Mouse (Mus musculus): ENCODE data around the gene Cd151.

Gene Cd151

GRCm38 (mm10) chr7:141472763-141473162, 5.6 kb downstream of the Cd151 start:
- DNase-seq (ENCODE audit: low spot score in 2 of 2) = no peak

- DNase-seq (ENCODE audit: low spot score in 2 of 2) = no peak
These were observed 7.0 kb downstream of the Cd151 start for GRCm38 (mm10) chr7:141474160-141474559.

- peak; percentile 73 to 74 for DNase-seq (ENCODE audit: low spot score in 2 of 2)
These were observed 8.0 kb downstream of the Cd151 start, which contains the start of the genes Polr2l and Tspan4 for GRCm38 (mm10) chr7:141475011-141475804. Polr2l (minus strand) TSS chr7:141475132. Tspan4 (plus strand) TSS chr7:141475240.

DNA sequence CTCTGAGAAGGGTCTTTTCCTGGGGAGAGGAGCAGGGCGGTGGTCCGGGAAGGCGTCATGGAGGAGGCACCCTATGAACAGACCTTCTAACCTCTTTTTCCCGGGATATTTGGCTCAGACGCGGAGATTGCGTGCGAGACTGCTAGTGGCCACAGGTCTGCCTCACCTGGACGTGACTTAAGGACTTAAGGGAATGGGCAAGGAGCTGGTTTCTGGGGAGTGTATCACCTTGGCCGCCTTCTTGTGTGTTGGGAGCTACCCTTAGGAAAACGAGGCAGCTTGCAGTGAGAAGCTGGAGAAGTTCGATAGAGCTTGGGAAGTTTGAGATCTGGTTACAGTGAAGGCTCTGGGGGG, 8.6 kb downstream of the Cd151 start:
- DNase-seq (ENCODE audit: low spot score in 2 of 2) = no peak

GRCm38 (mm10) chr7:141476226-141476980, 9.2 kb downstream of the Cd151 start:
- DNase-seq (ENCODE audit: low spot score in 2 of 2) = no peak

GRCm38 (mm10) chr7:141476981-141477370, 9.8 kb downstream of the Cd151 start:
- no peak for DNase-seq (ENCODE audit: low spot score in 2 of 2)

DNA sequence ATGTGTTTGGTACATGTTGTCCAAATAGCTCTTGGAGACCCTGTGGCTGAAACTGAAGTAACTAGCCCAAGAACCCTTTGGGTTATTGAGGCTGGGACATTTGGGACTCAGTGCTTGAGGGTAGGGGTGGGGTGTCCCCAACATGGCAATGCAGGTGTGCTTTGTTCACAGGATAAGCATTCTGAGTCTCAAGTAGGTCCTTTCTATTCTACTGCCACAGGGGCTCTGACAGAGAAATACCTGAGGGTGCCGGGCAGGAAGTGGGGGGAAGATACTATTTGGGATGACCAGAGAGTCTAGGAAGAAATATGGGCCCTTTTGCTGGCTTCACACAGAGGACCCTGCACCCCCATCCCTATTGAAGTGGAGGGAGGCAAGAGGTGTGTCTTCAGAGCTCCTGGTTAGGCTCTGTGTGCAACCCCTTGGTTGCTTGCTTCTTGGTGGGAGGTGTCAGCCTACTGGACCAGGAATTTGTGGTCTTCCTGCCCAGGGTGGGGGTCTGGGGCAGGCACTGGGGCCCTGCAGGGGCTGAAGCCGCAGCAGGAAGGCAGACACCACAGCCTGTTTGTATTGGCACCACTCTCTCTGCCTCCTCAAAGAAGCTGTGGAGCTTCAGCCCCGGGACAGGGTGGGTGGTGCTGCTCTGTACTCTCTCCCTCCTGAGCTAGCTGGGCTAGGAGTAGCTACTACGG, 10.5 kb downstream of the Cd151 start:
- no peak for DNase-seq (ENCODE audit: low spot score in 2 of 2)

DNA sequence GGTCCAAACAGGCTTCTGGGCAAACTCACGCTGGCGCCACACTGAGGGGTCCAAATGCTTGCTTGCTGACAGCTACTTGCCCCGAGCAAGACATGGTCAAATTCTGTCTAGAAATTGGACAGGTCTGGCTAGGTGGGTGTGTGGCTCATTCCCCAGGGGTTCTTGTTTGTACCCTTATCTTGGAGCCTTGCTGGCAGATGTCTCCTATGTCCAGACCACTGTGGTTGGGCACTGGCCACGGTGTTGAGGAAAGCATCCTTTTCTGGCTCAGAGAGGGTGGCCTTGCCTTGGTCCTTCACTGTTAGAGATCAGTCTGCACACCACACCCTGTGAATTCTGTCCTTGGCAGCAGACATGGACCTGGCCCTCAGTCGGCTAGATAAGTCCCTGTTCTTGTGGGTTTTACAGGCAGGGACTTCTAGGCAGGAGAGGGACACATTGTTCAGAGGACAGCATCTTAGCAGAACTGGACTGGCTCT, 11.1 kb downstream of the Cd151 start:
- no peak for DNase-seq (ENCODE audit: low spot score in 2 of 2)

- peak; percentile 40 to 63 for DNase-seq (ENCODE audit: low spot score in 2 of 2)
These were observed 13.8 kb downstream of the Cd151 start for GRCm38 (mm10) chr7:141480842-141481497.

DNA sequence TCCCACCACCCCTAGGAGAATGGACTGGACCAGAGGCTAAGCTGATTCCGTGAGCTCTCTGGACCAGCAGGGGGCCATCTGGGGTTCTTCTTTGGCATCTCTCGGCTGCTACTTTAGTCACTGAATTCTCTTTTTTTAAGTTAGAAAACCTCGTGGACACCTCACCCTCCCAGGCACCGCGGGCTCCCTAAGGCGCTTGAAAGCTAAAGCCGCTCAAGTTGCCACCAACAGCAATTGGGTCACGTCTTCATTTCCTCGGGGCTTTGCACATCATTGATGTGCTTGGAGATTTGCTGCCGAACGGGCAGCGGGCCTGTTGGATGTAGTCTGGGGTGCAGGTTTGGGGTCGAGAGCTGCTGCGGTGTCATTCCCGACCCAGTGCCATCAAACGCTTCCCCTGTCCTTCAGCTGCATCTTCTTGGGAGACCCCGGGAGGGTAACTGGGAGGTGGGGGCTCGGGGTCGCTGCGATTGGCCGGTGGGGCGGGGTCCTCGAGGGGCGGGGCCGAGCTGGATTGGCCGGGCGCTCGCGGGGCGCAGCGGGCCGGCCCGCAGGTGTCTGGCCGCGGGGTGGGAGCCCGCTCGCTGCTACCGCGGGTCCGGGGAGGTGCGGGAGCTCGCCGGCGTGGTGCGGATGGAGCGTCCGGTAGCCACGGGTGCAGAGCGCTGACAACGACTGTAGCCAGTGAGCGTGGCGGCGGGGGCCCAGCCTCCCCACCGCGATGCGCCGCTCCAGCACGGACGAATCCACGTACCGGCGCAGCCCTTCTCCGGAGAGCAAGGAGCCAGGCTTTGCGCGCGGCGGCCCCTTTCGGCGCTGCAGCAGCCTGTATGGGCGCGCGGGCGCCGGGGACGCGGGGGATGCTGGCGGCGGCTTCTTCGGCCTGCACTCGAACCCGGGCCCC, 14.6 kb downstream of the Cd151 start:
- DNase-seq (ENCODE audit: low spot score in 2 of 2) = no peak

- DNase-seq (ENCODE audit: low spot score in 2 of 2) = no peak
These were observed 15.4 kb downstream of the Cd151 start for GRCm38 (mm10) chr7:141482531-141483024.

GRCm38 (mm10) chr7:141483114-141483653, 16.0 kb downstream of the Cd151 start:
- no peak for DNase-seq (ENCODE audit: low spot score in 2 of 2)

- DNase-seq (ENCODE audit: low spot score in 2 of 2) = no peak
These were observed 17.3 kb downstream of the Cd151 start for GRCm38 (mm10) chr7:141484186-141485120.

DNA sequence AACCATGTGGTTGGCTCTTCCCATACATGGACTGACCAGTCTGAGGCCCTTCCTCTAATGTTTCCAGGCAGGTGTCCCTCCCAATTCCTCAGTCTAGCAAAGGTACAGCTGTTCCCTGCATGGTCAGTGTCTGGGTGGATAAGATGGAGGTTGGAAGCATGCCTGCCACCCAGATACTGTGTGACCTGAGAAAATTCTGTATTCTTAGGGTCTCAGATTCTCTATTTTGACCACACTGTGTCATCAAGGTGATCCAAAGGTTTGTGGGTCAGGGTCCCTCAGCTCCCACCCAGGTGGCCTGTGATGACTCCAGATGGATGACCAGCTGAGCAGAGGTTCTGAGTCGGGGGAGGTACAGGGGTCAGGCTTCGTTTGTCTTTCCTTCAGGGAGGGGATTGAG, 18.0 kb downstream of the Cd151 start:
- no peak for DNase-seq (ENCODE audit: low spot score in 2 of 2)

GRCm38 (mm10) chr7:141485606-141486005, 18.4 kb downstream of the Cd151 start:
- no peak for DNase-seq (ENCODE audit: low spot score in 2 of 2)

DNA sequence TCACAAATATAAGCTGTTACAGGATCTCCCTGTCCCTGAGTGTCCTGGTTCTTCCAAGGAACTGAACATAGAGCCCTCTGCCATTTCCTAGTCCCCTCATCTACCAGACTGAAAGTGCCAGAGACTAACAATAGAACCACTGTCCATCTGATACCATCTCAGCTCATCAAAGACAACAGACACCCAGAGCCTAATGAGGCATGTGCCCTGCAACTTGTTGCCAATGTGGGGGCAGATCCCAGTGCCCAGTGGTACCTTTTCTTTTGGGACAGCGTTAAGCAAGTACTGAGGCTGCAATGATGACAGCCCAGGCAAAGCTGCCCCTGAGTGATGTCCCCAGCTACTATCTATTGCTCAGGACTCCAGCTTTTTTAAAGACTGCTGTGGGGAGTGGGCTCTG, 19.0 kb downstream of the Cd151 start:
- no peak for DNase-seq (ENCODE audit: low spot score in 2 of 2)

- no peak for DNase-seq (ENCODE audit: low spot score in 2 of 2)
These were observed 19.9 kb downstream of the Cd151 start for GRCm38 (mm10) chr7:141487141-141487540.

- DNase-seq (ENCODE audit: low spot score in 2 of 2) = no peak
These were observed 24.0 kb downstream of the Cd151 start for GRCm38 (mm10) chr7:141491151-141491550.

DNA sequence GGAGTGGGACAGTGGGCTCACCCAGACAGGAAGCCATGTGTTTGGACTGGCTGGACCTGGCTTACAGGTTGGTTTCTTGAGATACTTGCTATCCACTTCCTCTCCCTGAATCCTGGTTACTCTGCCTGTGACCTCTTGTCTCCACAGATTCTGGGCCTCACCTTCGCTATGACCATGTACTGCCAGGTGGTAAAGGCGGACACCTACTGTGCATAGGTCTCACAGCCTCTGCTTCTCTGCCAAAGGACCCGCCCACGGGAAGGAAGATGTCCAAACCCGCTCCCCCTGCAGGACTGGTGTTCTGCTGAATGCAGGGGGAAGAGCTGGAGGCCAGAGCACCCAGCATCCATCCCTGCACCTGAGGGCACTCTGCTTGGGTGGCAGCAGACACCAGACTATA, 25.5 kb downstream of the Cd151 start:
- DNase-seq (ENCODE audit: low spot score in 2 of 2) = no peak

All from frontal cortex, postnatal 25 days (tissue).